Mouse (Mus musculus) megakaryocyte-erythroid progenitor cell, adult 5 weeks (primary cell): ENCODE measurements around the gene Zfp947. TPM values are rescaled to one million over a fixed set of nuclear protein-coding genes. Genes with fewer than 3 reads are reported as not detected.

Experiments used
- polyA plus RNA-seq: library from polyadenylated mRNA; stranded (reverse); fragments of >175 nt; gene quantifications from 2 replicates; pipeline ENCODE4 v1.2.3, GENCODE M21; 2012

Gene Zfp947
- 0.11 and 0.13 TPM in 2 replicates for polyA plus RNA-seq

GRCm38 (mm10) chr17:22165722-22166294 is at the start of gene Zfp947:
TSS of gene Zfp947 (minus strand) at chr17:22166190.

Other genes with a start within 250 kb of the Zfp947 start
- 0.86 TPM in 2 replicates for gene Zfp942, start 203.7 kb downstream of the Zfp947 start, polyA plus RNA-seq
- gene Zfp943, start 203.6 kb downstream of the Zfp947 start, polyA plus RNA-seq: 0.52 and 1.3 TPM in 2 replicates
- gene Zfp994, start 59.4 kb upstream of the Zfp947 start, polyA plus RNA-seq: 0.13 and 0.27 TPM in 2 replicates
- 0.83 and 1.6 TPM in 2 replicates for gene CT030661.1, start 148.6 kb upstream of the Zfp947 start, polyA plus RNA-seq
- gene Zfp944, start 195.2 kb upstream of the Zfp947 start, polyA plus RNA-seq: 1.3 and 1.4 TPM in 2 replicates
- gene Zfp758, start 195.3 kb upstream of the Zfp947 start, polyA plus RNA-seq: 0.05 and 0.14 TPM in 2 replicates